Mouse (Mus musculus) thymus, postnatal 4 days (tissue): ENCODE measurements around the gene Dusp2.

ENCODE experiments used
- DNase-seq: peaks from one replicate; pipeline ENCODE4 v3.0.0; 2021

Dusp2 gene

DNA sequence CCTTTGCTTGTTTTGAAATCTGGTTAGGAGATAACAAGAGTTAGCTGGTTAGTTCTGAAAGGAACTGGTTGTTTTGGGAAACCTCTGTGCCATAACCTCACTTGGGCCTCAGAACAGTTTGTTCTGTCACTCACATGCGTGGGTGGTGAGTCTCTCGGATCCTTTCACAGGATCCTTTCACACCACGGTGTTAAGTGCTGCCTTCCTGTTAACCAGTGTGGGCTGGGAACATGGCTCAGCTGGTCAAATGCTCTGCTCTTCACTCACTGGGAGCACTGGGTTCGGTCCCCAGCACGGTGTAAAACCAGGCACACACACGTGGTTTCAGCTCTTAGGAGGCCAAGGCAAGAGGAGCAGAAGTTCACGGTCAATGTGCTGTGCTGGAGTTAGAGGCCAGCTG is 11.5 kb upstream of the Dusp2 start:
- DNase-seq, result no peak

DNA sequence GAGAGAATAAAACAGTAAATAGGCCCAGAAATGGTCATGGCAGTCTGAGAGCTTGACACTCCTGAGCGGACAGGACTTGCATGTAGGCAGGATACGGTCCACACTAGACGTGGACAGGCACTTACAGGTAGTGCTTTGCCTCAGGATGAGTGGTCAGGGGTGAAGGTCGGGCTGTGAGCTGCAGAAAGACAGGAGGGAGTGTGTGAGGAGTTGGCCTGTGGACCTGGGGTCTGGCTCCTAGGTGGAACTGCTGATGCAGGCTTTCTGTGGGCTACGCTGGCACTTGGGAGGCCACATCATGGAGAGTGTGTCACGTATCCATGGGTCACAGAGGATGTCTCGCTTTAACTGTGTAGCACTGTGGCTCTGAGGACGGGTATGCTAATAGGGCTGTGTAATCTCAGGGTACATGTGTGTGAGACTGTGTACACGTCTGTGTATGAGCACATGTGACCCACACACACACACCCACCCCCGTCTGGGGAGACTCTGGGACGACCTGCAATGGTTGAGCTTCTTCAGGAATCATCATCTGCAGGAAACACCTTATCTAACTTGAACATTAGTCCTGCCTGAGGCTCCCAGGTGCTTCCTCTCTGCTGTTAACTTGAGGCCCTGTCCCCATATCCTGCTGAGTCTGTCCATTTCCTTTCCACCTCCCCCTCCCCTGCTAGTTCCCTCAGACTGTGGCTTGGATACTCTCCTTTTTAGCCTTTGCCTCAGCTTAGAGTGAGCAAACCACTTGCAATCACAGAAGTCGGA is 7.7 kb upstream of the Dusp2 start:
- DNase-seq, result peak; percentile 52

DNA sequence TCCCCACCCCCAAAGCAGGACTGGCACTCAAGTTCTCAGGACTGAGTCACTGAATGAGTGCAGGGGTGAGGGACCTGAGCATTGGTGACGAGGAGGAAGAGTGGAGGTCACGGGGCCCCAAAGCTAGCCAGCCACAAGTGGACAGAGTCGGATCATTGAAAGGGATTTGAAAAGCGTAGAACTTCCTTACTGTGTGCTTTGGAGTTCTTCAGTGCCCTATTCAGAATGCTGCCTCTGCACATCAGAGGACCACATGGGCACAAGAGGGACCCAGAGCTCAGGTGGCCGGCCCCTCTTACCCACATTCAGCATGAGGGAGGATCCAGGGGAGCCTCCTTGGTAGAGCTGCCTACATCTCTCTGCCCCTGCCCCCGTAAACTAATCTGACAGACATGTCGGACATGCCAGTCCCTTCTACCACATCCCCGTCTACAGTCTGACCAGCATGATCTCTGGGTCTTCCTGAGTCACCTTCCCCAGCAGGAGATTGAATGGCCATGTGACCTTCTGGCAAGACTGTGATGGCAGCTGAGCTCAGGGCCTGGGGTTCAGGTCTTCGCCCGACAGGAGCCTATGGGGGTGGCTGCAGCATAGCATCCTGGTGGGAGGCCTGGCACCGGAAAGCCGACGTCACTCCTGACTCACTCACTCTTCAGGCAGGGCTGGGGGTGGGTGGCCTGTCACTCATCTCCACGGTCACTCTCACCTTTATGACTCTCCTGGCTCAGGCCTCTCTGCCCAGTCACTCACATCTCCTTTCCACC is 3.0 kb upstream of the Dusp2 start:
- DNase-seq, result peak; percentile 80

DNA sequence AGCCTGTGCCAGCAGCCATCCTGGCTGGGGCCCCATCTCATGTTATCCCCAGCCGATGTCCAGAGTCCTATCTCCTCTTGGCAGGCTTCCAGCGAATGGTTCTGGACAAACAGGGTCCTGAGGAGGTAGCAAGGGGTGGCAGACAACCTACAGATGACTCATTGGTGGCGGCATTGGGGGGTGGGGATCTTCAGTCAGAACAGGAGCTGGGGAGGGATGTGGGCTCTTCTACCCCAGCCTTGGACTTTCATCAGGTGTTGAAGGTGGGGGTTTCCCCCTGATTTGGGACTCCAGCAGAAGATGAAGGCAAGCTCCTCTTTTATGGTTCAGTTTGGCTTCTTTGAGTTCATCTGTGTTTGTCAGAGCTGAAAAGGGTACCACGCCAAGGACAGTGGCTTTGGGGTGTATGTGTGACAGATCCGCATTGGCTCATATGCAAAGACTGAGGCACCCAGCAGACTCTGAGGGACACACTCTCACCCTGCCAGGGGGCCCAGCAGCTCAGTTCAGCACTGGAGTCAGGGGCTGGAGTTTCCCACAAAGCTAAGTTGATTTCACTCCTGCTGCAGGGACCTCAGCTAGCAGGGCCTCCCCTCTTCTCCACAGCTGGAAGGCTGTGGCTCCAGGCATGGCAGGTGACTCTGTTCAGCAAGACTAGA is 1.9 kb upstream of the Dusp2 start:
- peak; percentile 74 for DNase-seq

DNA sequence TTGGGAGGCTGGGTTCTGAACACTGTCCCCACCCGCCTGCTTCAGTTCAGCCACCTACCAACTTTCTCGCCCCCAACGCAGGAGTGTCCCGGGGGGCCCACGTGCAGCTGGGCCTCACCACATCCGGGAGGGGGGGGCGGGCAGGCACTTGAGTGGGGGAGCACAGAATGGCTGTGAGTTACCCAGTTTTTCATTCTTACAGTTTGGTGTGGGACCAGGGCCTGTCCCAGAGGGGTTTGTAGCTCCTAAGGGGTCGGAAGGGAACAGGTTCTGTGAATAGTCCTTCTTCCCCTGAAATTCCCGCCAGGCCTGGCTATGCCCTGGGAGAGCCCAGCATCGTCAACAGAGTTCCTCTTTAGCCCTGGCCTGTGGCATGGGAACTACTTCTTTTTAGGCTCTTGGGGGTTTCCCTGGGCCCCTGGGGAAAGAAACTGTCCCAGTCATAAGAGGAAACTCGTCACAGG is 849 bp upstream of the Dusp2 start:
- peak; percentile 89 for DNase-seq

DNA sequence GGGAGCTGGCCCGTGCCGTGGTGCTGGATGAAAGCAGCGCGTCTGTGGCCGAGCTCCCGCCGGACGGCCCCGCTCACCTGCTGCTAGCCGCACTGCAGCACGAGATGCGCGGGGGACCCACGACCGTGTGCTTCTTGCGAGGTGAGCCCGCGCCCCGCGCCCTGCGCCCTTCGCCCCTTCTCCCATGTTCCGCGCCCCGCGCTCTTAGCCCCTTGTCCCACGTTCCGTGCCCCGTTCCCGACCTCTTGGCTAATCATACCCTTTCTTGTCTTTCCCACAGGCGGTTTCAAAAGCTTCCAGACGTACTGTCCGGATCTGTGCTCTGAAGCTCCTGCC is 506 bp downstream of the Dusp2 start:
- no peak for DNase-seq

DNA sequence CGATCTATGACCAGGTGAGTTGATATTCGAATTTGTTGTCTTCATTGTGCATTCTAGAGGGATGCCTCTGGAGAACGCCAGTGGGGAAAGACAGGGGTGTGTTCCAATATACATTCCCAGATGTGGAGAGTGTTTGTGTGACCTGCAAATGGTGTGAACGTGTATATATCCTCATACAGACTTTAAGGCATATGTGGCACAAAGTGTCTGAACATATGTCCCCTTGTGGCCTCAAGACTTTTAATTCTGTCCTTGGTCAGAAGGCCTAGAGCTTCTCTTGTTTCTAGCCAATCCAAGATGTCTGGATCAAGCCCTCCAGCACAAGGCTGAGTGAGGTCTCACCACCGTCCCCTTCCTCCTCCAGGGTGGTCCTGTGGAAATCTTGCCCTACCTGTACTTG is 926 bp downstream of the Dusp2 start:
- DNase-seq, result no peak

DNA sequence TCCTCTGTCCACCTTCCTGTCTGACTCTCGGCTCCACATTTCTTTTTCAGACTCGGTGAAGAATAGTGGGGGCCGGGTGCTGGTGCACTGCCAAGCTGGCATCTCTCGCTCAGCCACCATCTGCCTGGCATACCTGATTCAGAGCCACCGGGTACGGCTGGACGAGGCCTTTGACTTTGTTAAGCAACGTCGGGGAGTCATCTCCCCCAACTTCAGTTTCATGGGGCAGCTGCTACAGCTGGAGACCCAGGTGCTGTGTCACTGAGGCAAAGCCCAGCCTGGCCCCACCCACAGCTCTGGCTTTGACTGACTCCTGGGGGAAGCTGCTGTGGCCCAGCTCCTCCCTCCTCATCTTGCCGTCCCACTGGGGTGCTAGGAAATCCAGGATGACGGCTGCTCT is 1.6 kb downstream of the Dusp2 start:
- DNase-seq, result peak; percentile 79

DNA sequence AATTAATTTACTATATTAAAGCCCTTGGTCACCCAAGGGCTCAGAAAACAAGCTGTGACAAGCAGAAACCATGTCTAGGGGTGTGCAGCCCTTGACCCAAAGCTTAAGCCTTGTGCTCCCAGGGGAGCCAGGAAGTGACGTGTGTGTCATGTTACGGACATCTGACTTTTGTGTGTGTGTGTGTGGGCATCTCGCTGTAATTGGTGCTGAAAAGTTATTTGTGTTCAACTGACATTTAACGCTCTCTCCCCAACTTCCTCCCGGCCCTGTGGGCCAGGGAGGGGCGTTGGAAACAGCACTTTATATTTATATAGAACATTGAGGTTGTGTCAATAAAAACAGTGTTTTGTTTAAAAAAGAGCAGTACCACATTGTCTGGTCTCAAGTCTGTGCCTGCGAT is 2.1 kb downstream of the Dusp2 start:
- DNase-seq, result peak; percentile 41

DNA sequence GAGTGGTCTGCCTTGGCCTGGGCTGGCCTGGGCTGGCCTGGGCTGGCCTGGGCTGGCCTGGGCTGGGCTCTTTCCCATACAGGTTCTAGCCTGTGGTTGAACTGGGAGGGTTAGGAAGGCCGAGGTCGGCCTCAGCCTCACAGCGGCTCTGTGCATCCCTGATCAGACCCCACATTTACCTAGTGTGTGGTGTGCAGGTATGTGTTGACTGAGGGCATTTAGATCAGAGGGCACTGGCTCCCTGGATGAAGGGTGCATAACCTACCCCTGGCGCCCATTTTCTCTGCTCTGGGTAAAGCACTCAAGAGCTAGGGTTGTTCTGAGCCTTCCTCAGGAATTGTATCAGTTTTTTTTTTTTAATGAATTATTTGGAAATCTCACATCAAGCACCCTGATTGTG is 2.5 kb downstream of the Dusp2 start, which contains the start of gene Astl:
TSS of gene Astl (plus strand) at position 224 of the 400 bp plus-strand sequence.
- no peak for DNase-seq

DNA sequence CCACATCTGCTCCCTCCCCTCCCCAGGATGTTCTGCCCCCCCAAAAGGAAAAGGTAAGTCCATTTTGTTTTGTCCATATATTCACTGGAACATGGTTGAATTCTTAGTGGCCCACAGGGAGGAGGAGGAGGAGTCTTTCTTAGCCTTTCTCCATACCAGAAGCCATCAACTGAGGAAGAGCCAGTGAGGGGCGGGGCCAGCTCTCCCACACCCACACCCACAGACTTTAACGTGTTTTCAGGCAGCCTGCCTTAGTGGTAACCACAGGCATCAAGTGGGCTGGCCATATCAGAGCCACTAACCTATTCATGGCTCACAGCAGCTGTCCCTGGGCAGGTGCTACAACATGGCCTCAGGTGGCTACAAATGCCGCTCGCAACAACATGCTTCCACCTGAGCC is 2.9 kb downstream of the Dusp2 start:
- DNase-seq, result peak; percentile 74

DNA sequence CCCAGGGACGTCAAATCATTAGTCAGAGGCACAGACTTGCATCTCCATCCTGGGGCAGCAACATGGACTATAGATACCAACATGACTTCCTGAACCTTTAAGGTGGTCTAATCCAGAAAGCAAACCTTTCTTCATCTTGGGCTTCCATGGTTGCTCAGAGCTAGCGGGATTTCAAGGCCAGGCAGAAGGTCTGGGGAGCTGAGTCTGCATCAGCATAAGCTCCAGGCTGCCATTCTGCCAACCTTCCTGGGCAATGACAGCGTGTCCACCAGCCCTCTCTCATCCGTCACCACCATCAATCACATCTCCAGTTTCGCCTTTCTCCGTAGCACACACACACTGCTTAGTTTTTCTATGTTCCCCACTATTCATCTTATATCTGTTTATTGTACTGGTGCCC is 3.3 kb downstream of the Dusp2 start:
- peak; percentile 25 for DNase-seq

DNA sequence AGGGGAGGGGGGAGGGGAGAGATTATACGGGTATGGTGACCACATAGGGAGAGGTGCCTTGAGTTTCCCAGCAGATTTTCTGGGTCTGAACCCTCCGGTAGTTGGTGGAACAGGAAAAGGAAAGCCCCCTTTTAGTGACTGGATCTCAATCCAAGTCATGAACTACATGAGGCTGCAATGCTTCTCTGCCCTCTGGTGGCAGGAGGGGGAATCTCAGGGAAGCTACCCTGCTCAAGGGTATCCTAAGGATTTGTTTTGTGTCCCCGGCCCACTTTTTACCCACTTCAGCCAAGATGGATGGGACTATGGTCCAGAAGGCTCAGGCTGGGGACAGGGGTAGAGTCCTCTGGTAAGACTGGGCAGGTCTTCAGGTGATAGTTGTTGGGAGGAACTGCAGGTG is 5.2 kb downstream of the Dusp2 start:
- peak; percentile 89 for DNase-seq

DNA sequence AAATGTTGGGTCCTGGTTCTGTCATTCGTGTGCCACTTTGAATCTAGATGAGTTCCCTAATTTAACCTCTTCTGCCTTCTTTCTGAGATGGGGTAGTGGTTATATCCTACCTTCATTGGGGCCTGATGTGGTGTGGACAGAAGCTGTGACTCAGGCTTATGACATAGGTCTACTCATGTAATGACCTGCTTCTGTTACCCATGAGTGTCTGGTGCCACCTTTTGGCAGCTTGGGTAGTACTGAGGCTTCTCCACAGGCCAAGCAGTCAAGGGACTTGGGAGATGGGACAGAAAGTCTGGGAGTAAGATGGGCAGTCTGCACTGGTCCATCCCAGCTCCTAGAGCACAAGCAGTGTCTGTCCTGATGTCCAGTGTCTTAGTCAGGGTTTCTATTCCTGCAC is 10.4 kb downstream of the Dusp2 start:
- peak; percentile 56 for DNase-seq

DNA sequence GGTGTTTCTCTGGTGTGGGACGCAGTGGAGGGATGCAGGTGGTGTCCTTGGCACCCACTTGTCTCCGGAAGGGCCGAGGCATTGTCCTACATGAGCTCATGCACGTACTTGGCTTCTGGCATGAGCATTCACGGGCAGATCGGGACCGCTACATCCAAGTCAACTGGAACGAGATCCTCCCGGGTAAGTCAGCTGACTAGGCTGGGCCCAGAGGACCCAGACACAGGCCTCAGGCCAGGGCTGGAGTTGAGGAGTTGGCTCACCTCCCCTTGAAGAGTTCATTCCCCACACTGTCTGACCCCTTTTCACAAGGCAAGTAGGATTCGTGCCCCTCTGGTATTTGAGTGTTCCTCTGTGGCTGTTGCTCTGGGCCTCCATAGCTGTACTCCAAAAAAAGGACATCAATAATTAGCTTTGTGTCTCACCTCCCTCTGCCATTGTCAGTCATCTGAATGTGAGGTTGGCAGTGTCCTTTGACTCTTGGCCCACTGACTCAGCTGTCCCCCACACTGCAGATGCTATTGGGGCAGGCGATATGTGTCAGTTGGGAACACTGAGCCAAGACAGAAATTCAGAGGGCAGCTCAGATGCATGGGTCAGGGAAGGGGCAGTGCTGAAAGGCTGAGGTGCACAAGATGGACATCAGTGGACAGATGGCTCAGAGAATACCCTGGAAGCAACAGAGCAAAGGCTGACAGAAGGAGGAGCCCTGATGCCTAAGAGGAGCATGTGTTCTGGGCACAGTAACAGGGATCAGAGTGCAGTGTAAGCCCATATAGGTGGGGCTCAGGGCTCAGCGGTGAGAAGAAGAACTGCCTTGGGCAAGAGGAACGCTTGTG is 11.4 kb downstream of the Dusp2 start:
- no peak for DNase-seq

DNA sequence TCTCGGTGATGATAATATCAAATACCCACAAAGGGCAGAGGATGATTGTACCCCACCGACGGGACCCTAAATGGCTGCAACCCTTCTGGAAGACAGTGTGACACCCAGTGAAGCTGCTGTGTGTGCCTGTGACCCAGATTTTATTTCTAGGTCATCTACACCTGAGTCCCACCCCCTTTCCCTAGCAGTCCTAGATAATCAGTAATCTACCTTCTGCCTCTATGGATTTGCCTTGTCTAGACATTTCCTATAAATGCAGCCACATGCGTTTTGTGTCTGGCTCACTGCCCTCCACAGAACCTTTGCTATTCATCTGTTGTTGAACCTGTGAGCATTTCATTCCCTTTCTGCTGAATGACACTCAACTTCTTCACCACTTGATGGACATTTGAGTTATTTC is 17.9 kb downstream of the Dusp2 start:
- no peak for DNase-seq

DNA sequence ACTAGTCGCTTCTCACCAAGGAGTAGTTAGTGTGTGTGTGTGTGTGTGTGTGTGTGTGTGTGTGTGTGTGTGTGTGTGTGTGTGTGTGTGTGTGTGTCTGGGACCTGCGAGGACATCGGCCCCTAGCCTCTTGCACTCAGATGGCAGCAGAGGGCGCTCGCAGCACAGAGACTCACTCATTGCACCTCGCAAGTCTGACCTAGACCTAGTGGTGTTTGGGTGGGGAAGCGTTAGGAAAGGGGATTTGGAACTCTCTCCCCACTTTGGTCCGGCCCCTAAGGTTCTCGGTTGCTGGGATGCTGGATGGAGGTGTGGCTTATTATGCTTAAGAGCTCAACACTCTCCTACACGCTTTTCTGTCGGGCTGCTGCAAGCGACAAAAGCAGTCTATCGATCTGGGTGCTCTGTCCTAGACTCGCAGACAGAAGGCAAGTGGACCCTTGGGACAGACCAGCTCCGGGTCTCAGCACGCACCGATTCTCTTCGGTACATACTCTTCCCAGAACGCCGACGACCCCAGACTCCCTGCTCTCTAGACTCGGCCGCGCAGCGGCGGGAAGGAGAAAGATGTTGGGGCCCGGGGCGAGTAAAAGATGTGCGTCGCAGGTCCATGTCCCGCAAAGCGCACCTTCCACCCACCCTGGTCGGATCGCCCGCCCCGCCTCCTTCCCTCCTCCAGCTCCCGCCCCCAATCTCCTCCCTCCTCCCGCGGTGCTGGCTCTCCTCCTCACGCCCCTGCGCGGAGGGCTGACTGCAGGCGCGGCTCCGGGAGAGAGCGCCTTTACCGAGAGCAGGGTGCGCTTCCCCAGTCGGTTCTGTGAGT is 26.7 kb downstream of the Dusp2 start, which contains the start of gene Adra2b:
TSS of gene Adra2b (plus strand) at position 750 of the 823 bp plus-strand sequence.
- peak; percentile 91 for DNase-seq

DNA sequence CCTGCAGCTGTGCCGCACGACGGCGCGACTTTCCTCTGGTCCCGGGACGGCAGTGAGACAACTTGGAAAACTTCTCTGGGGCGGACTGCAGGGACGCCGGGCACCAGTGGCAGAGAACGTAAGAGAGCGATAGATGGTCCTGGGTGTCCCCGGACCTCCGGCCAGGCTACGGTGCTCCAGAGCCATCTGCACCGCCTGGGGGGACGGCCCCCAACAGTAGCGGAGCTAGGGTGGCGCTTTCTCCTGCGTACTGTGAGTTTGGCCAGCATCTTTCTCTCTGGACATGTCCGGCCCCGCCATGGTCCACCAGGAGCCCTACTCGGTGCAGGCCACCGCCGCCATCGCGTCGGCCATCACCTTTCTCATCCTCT is 27.3 kb downstream of the Dusp2 start:
- DNase-seq, result no peak

DNA sequence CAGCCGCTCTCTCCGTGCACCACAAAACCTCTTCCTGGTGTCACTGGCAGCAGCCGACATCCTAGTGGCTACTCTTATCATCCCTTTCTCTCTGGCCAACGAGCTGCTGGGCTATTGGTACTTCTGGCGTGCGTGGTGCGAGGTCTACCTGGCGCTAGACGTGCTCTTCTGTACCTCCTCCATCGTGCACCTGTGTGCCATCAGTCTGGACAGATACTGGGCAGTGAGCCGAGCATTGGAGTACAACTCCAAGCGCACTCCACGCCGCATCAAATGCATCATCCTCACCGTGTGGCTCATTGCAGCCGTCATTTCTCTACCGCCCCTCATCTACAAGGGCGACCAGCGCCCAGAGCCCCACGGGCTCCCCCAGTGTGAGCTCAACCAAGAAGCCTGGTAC is 27.7 kb downstream of the Dusp2 start:
- no peak for DNase-seq

DNA sequence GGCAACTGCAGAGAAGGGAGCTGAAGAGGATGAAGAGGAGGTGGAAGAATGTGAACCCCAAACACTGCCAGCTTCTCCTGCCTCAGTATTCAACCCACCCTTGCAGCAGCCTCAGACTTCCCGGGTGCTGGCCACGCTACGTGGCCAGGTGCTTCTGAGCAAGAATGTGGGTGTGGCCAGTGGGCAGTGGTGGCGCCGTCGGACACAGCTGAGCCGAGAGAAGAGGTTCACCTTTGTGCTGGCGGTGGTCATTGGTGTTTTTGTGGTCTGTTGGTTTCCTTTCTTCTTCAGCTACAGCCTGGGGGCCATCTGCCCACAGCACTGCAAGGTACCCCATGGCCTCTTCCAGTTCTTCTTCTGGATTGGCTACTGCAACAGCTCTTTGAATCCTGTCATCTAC is 28.5 kb downstream of the Dusp2 start:
- no peak for DNase-seq

DNA sequence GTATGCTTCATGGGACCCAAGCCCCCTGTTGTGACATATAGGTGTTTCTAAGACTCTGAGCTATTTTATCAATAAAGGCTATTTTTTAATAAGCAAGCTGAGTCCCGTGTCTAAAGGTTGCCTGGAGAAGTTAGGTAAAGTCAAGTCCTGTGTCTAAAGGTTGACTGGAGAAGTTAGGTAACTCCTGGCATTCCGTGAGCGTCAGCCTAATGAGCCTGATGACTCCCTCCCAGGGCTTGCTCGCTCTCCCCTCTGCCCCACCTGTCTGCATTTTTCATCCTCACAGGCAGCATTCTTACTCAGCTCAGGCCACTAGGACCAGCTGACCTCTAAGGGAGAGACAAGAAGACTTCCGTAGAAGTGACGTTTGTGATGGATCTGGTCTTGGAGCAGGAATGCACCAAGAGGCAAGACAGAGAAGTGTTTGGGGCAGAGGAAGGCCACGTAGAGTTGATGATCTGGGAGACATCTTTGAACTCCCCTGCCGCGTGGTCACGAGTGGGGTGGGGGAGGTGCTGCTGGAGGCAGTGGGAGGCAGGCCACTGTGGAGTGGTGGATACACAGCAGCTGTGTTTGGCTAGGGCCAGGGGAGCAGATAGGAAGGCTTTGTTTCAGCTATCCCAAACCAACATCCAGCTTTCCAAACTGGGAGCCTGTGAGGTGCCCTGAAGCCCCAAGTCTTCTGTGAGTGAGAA is 31.3 kb downstream of the Dusp2 start:
- no peak for DNase-seq
